Mouse (Mus musculus): ENCODE data around the gene Lce1b. TPM values are rescaled to one million over a fixed set of nuclear protein-coding genes. Genes with fewer than 3 reads are reported as not detected.

Gene Lce1b
- not detected for polyA plus RNA-seq (2014; fragmentation: Illumina TruSeq; extraction: RNeasy Lipid Tissue Mini Kit (QIAGEN cat#74804); ENCODE audit: low read depth, low replicate concordance)

DNA sequence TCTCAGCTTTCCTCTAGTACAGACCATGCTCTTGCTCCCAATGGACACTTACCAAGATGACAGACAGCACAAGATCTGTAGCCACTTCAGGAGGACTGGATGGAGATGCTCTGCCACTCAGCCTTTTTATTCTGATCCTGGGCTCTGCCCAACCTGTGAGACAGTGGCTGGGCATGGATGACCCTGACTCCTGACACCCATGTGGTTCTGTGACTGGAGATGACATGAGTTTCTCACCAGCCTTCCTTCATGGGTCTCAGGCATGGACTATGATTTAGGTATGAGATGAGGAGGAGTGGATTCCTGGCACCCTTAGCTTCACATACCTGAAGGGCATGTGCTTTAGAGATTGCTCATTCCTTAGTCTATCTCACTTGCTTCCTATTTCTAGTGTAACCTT lies at the start of gene Lce1b:
TSS of gene Lce1b (minus strand) at position 101 of the 400 bp plus-strand sequence.

DNA sequence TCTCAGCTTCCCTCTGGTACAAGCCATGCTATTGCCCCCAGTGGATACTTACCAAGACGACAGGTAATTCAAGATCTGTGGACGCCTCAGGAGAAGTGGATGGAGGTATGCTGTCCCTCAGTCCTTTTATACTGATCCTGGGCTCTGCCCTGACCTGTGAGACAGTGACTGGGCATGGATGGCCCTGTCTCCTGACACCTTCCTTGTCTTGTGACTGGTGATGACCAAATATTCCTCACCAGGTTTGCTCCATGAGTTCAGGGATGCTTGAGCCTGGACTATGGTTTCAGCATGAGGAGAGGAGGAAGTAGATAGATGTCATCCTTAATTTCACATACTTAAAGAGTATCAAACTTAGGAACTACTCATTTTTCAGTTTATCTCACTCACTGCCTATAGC lies 30.4 kb upstream of the Lce1b start, which contains the start of gene Lce1d:
TSS of gene Lce1d (minus strand) at position 101 of the 400 bp plus-strand sequence.

DNA sequence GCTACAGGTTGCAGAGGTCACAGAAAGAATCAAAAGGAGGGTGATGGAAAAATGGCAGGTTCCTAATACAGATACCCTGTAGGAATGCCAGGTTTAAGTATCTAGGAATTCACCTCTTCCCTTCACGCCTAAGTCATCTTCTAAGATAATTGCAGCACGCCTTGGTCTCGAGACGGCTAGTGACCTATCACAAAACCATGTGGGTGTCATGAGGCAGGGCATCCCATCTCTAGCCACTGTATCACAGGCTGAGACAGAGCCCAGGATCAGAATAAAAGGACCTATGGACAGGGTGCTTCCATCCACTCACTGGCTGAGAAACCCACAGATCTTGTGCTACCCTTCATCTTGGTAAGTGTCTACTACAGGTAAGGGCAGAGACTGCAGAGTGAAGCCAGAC lies 22.2 kb upstream of the Lce1b start, which contains the start of gene Lce1c:
TSS of gene Lce1c (plus strand) at position 301 of the 400 bp plus-strand sequence.

DNA sequence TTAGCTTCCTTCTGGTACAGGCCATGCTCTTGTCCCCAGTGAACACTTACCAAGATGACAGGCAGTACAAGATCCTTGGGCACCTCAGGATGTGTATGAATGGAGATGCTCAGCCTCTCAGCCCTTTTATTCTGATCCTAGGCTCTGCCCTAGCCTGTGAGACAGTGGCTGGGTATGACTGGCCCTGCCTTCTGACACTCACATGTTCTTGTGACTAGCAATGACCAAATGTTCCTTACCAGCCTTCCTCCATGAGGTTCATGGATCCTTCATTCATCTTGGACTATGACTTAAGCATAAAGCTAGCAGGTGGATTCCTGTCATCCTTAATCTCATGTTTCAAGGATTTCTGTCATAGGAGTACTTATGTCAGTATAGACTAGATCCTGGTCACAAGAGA lies 13.5 kb upstream of the Lce1b start, which contains the start of gene Lce1a2:
TSS of gene Lce1a2 (minus strand) at position 101 of the 400 bp plus-strand sequence.

DNA sequence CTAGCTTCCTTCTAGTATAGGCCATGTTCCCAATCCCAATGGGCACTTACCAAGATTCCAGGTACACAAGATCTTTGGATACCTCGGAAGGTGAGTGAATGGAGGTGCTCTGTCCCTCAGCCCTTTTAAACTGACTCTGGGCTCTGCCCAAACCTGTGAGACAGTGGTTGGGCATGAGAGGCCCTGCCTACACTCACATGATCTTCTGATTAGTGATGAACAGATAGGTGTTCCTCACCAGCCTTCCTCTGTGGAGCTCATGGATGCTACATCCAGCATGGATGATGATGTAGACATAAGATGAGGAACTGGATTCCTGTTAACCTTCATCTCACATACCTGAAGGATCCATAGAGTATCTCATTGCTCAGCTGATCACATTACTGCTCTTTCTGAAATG lies 8.5 kb downstream of the Lce1b start, which contains the start of gene Lce1a1:
TSS of gene Lce1a1 (minus strand) at position 101 of the 400 bp plus-strand sequence.

DNA sequence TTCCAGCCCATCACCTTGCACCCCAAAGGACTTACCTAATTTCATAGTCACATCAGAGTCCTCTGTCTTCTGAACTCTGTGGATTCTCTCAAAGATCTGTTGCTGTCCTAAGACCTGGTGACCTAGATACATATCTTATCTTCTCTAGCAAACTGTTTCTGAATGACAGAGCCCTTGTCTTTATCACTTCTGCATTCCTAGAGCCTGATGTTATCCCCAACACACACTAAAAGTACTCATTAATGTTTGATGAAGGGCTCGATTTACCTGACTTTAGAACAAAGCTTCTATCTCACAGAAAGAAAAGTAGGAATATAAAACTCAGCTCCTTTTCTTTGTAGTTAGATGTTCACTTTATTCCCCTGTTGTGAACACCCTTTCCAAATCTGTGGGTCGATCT lies 35.2 kb downstream of the Lce1b start, which contains the start of gene Lce6a:
TSS of gene Lce6a (minus strand) at position 101 of the 400 bp plus-strand sequence.

DNA sequence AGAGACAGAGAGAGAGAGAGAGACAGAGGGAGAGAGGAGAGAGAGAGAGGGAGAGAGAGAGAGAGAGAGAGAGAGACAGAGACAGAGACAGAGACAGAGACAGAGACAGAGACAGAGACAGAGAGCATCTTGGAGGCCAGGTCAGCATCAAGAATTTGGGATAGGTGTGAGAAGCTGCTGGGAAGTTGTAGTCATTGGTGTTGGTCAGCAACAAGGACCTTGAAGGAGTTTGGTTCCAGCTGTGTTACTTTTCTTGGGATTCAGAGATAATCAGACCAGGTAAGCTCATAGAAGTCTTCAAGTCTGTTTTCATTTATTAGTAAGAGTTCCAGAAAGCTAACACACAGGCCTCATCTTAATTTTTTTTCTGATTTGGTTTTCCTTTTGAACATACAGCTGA lies 49.3 kb downstream of the Lce1b start, which contains the start of gene 2210017I01Rik:
TSS of gene 2210017I01Rik (minus strand) at position 101 of the 400 bp plus-strand sequence.

Other genes starting within 250 kb of the Lce1b start
- gene Sprr2i, start 248.9 kb downstream of the Lce1b start, polyA plus RNA-seq (2014; fragmentation: Illumina TruSeq; extraction: RNeasy Lipid Tissue Mini Kit (QIAGEN cat#74804); ENCODE audit: low read depth, low replicate concordance), result not detected
- gene Sprr2j-ps, start 238.8 kb downstream of the Lce1b start, polyA plus RNA-seq (2014; fragmentation: Illumina TruSeq; extraction: RNeasy Lipid Tissue Mini Kit (QIAGEN cat#74804); ENCODE audit: low read depth, low replicate concordance), result not detected
- gene Gm9774, start 227.5 kb downstream of the Lce1b start, polyA plus RNA-seq (2014; fragmentation: Illumina TruSeq; extraction: RNeasy Lipid Tissue Mini Kit (QIAGEN cat#74804); ENCODE audit: low read depth, low replicate concordance), result 5.4 TPM
- gene Sprr2k, start 224.3 kb downstream of the Lce1b start, polyA plus RNA-seq (2014; fragmentation: Illumina TruSeq; extraction: RNeasy Lipid Tissue Mini Kit (QIAGEN cat#74804); ENCODE audit: low read depth, low replicate concordance), result not detected
- gene Sprr1b, start 218.1 kb downstream of the Lce1b start, polyA plus RNA-seq (2014; fragmentation: Illumina TruSeq; extraction: RNeasy Lipid Tissue Mini Kit (QIAGEN cat#74804); ENCODE audit: low read depth, low replicate concordance), result not detected
- not detected for gene Sprr3, start 198.2 kb downstream of the Lce1b start, polyA plus RNA-seq (2014; fragmentation: Illumina TruSeq; extraction: RNeasy Lipid Tissue Mini Kit (QIAGEN cat#74804); ENCODE audit: low read depth, low replicate concordance)
- gene Sprr1a, start 171.0 kb downstream of the Lce1b start, polyA plus RNA-seq (2014; fragmentation: Illumina TruSeq; extraction: RNeasy Lipid Tissue Mini Kit (QIAGEN cat#74804); ENCODE audit: low read depth, low replicate concordance), result not detected
- not detected for gene Sprr4, start 156.4 kb downstream of the Lce1b start, polyA plus RNA-seq (2014; fragmentation: Illumina TruSeq; extraction: RNeasy Lipid Tissue Mini Kit (QIAGEN cat#74804); ENCODE audit: low read depth, low replicate concordance)
- gene 2310046K23Rik, start 122.4 kb downstream of the Lce1b start, polyA plus RNA-seq (2014; fragmentation: Illumina TruSeq; extraction: RNeasy Lipid Tissue Mini Kit (QIAGEN cat#74804); ENCODE audit: low read depth, low replicate concordance), result not detected
- gene Ivl, start 83.2 kb downstream of the Lce1b start, polyA plus RNA-seq (2014; fragmentation: Illumina TruSeq; extraction: RNeasy Lipid Tissue Mini Kit (QIAGEN cat#74804); ENCODE audit: low read depth, low replicate concordance), result 0.21 TPM
- gene Smcp, start 67.9 kb downstream of the Lce1b start, polyA plus RNA-seq (2014; fragmentation: Illumina TruSeq; extraction: RNeasy Lipid Tissue Mini Kit (QIAGEN cat#74804); ENCODE audit: low read depth, low replicate concordance), result 4,960 TPM
- gene 2210017I01Rik, start 49.4 kb downstream of the Lce1b start, polyA plus RNA-seq (2014; fragmentation: Illumina TruSeq; extraction: RNeasy Lipid Tissue Mini Kit (QIAGEN cat#74804); ENCODE audit: low read depth, low replicate concordance), result 0.48 TPM
- gene Lce6a, start 35.3 kb downstream of the Lce1b start, polyA plus RNA-seq (2014; fragmentation: Illumina TruSeq; extraction: RNeasy Lipid Tissue Mini Kit (QIAGEN cat#74804); ENCODE audit: low read depth, low replicate concordance), result 2.4 TPM
- gene Lce1a1, start 8.6 kb downstream of the Lce1b start, polyA plus RNA-seq (2014; fragmentation: Illumina TruSeq; extraction: RNeasy Lipid Tissue Mini Kit (QIAGEN cat#74804); ENCODE audit: low read depth, low replicate concordance), result not detected
- not detected for gene Lce1a2, start 13.4 kb upstream of the Lce1b start, polyA plus RNA-seq (2014; fragmentation: Illumina TruSeq; extraction: RNeasy Lipid Tissue Mini Kit (QIAGEN cat#74804); ENCODE audit: low read depth, low replicate concordance)
- not detected for gene Lce1c, start 22.3 kb upstream of the Lce1b start, polyA plus RNA-seq (2014; fragmentation: Illumina TruSeq; extraction: RNeasy Lipid Tissue Mini Kit (QIAGEN cat#74804); ENCODE audit: low read depth, low replicate concordance)
- not detected for gene Lce1d, start 30.3 kb upstream of the Lce1b start, polyA plus RNA-seq (2014; fragmentation: Illumina TruSeq; extraction: RNeasy Lipid Tissue Mini Kit (QIAGEN cat#74804); ENCODE audit: low read depth, low replicate concordance)
- not detected for gene Lce1e, start 52.1 kb upstream of the Lce1b start, polyA plus RNA-seq (2014; fragmentation: Illumina TruSeq; extraction: RNeasy Lipid Tissue Mini Kit (QIAGEN cat#74804); ENCODE audit: low read depth, low replicate concordance)
- gene Lce1f, start 63.4 kb upstream of the Lce1b start, polyA plus RNA-seq (2014; fragmentation: Illumina TruSeq; extraction: RNeasy Lipid Tissue Mini Kit (QIAGEN cat#74804); ENCODE audit: low read depth, low replicate concordance), result not detected
- not detected for gene Gm38119, start 82.2 kb upstream of the Lce1b start, polyA plus RNA-seq (2014; fragmentation: Illumina TruSeq; extraction: RNeasy Lipid Tissue Mini Kit (QIAGEN cat#74804); ENCODE audit: low read depth, low replicate concordance)
- not detected for gene Lce1g, start 95.4 kb upstream of the Lce1b start, polyA plus RNA-seq (2014; fragmentation: Illumina TruSeq; extraction: RNeasy Lipid Tissue Mini Kit (QIAGEN cat#74804); ENCODE audit: low read depth, low replicate concordance)
- gene Lce1h, start 108.1 kb upstream of the Lce1b start, polyA plus RNA-seq (2014; fragmentation: Illumina TruSeq; extraction: RNeasy Lipid Tissue Mini Kit (QIAGEN cat#74804); ENCODE audit: low read depth, low replicate concordance), result not detected
- not detected for gene Lce1i, start 122.0 kb upstream of the Lce1b start, polyA plus RNA-seq (2014; fragmentation: Illumina TruSeq; extraction: RNeasy Lipid Tissue Mini Kit (QIAGEN cat#74804); ENCODE audit: low read depth, low replicate concordance)
- gene Lce1j, start 133.6 kb upstream of the Lce1b start, polyA plus RNA-seq (2014; fragmentation: Illumina TruSeq; extraction: RNeasy Lipid Tissue Mini Kit (QIAGEN cat#74804); ENCODE audit: low read depth, low replicate concordance), result not detected
- gene Lce1k, start 151.0 kb upstream of the Lce1b start, polyA plus RNA-seq (2014; fragmentation: Illumina TruSeq; extraction: RNeasy Lipid Tissue Mini Kit (QIAGEN cat#74804); ENCODE audit: low read depth, low replicate concordance), result not detected
- gene Kprp, start 170.3 kb upstream of the Lce1b start, polyA plus RNA-seq (2014; fragmentation: Illumina TruSeq; extraction: RNeasy Lipid Tissue Mini Kit (QIAGEN cat#74804); ENCODE audit: low read depth, low replicate concordance), result not detected
- gene Lce1l, start 194.4 kb upstream of the Lce1b start, polyA plus RNA-seq (2014; fragmentation: Illumina TruSeq; extraction: RNeasy Lipid Tissue Mini Kit (QIAGEN cat#74804); ENCODE audit: low read depth, low replicate concordance), result not detected
- not detected for gene 2310050C09Rik, start 213.3 kb upstream of the Lce1b start, polyA plus RNA-seq (2014; fragmentation: Illumina TruSeq; extraction: RNeasy Lipid Tissue Mini Kit (QIAGEN cat#74804); ENCODE audit: low read depth, low replicate concordance)